Mouse (Mus musculus): ENCODE data around the gene Tbc1d20.

DNA sequence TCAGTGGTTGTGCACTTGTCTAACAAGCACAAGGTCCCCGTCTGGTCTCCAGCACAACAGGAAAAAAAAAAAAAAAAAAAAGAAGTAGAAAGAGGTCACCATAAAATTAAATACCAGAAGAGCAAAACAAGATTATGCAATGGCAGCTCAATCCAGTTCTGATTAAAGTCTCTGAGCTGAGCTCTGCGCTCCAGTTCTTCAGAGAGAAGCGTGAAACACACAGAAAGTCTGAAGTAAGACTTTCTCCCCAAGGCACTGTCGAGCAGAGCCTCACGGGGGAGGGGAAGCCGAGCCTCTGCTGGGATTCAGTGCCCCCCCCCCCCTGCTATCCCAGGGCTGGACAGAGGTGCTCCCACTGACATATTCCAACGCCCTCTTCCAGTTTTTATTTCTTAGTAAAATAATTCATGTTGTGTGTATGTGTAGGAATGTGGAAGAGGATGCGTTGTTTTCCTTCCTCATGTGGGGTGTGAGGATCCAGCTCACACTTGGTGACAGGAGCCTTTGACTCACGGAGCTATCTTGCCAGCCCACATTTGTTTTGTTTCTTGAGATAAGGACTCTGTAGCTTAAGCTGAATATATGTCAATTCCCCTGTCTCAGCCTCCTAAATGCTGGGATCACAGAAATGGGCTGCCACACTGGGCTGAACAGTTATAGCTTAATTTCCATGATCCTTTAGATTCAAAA lies 53.3 kb downstream of the Tbc1d20 start:
- TF ChIP-seq CTCF (IDR thresholded peaks at IDR 0.05) (no peak), EP300 (IDR thresholded peaks at IDR 0.05) (no peak)

All from lung, postnatal 0 days (tissue).